8 mouse cellular contexts compared by ENCODE assay signal in the genomic region with DNA sequence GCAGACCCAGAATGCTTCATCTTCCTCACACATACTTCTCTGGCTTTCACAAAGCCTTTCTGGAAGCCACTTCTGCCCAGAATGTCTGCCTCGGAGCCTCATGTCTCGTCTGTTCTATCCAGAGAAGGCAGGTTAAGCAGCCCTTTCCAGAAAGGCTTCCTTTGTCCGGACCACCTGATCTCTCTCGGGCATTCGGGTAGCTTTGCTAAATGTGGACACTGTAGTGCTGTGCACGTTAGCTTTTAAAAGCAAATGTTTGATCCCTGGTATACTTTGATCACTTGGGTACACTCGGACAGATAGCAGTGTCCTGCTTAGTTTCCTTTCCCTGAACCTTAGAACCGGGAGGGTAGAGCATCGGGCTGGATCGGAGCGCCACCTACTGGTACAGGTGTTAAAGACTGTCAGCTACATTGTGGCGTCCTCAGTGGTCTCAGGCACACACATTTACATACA. TPM values are rescaled to one million over a fixed set of nuclear protein-coding genes. Genes with fewer than 3 reads are reported as not detected.
A peak's percentile ranks its signal among the peaks of the same experiment; 100 is the strongest.
DNase-seq lines count a peak whose midpoint lies in the region; ATAC-seq and TF ChIP-seq lines count a peak whose summit lies in the region.

No protein-coding gene starts in this region.

- H3K9me3 ChIP-seq in hindbrain, embryonic 10.5 days, result no peaks in the 10 kb centered on the region
- no peaks in the 10 kb centered on the region for H3K9me3 ChIP-seq in lung, embryonic 16.5 days (ENCODE audit: control insufficient read depth, low read length)

- H3K4me1 ChIP-seq in hindbrain, embryonic 10.5 days (replicated peaks), result peaks cover 11% of the 10 kb centered on the region
- H3K4me1 ChIP-seq in lung, embryonic 16.5 days (replicated peaks; ENCODE audit: control insufficient read depth, insufficient read depth, low read length), result no peaks in the 10 kb centered on the region; the same call in 1 of the 2 replicates
- peaks cover 55% of the 10 kb centered on the region for H3K4me1 ChIP-seq in thymus, adult 2 months (replicated peaks; ENCODE audit: control insufficient read depth, insufficient read depth, low read length)

- peak overlapping the region; percentile 53; the same call in 1 of the 2 replicates for H3K27ac ChIP-seq in hindbrain, embryonic 10.5 days
- no peak overlapping the region for H3K27ac ChIP-seq in lung, embryonic 16.5 days (ENCODE audit: low read length)
- peak overlapping the region; percentile 94 for H3K27ac ChIP-seq in thymus, adult 2 months (ENCODE audit: control insufficient read depth, insufficient read depth, low read length)

- H3K9ac ChIP-seq in lung, embryonic 16.5 days (ENCODE audit: low read length), result peak overlapping the region; percentile 67

- no peak for TF ChIP-seq POLR2A in thymus, adult 2 months (IDR thresholded peaks at IDR 0.05; ENCODE audit: control insufficient read depth, extremely low read depth, insufficient read depth, low read length, poor library complexity)

- peak; percentile 60; the same call in 1 of the 2 replicates for TF ChIP-seq CTCF in thymus, adult 2 months (IDR thresholded peaks at IDR 0.05; ENCODE audit: borderline replicate concordance, control insufficient read depth, extremely low read depth, insufficient read depth, low read length, poor library complexity)

- peak; percentile 82 for DNase-seq in MN1 (ENCODE audit: low spot score)
- DNase-seq in cerebellum, adult 8-10 months, result peak; percentile 78
- peak; percentile 83 for DNase-seq in forelimb bud, embryonic 11.5 days (ENCODE audit: low read depth, low spot score)
- DNase-seq in hindbrain, embryonic 10.5 days (ENCODE audit: low spot score), result peak; percentile 83
- DNase-seq in layer of hippocampus, adult 9-10 months (ENCODE audit: low spot score), result peak; percentile 67
- DNase-seq in ovary, adult 18-20 months (ENCODE audit: low spot score), result peak; percentile 42
- peak; percentile 91 for DNase-seq in thymus, adult 2 months

- ATAC-seq in lung, embryonic 16.5 days (ENCODE audit: low read depth), result peak; percentile 75; the same call in 1 of the 2 replicates

- WGBS in hindbrain, embryonic 10.5 days, result 17% methylated on average over 12 of the region's 12 CpGs
- 10% methylated on average over 12 of the region's 12 CpGs for WGBS in lung, embryonic 16.5 days
- WGBS in thymus, adult 2 months, result 4% methylated on average over 12 of the region's 12 CpGs

- peak overlapping the region; percentile 68 for H3K4me2 ChIP-seq in lung, embryonic 16.5 days (ENCODE audit: low read depth, low read length)

- peak overlapping the region; percentile 40 for H3K4me3 ChIP-seq in hindbrain, embryonic 10.5 days
- H3K4me3 ChIP-seq in lung, embryonic 16.5 days (ENCODE audit: low read length), result peak overlapping the region; percentile 51
- H3K4me3 ChIP-seq in thymus, adult 2 months (ENCODE audit: control insufficient read depth, insufficient read depth, low read length), result peak overlapping the region; percentile 44

- peaks cover 6% of the 10 kb centered on the region; the same call in 1 of the 2 replicates for H3K27me3 ChIP-seq in hindbrain, embryonic 10.5 days (ENCODE audit: insufficient read depth, poor library complexity, severe bottlenecking)
- H3K27me3 ChIP-seq in lung, embryonic 16.5 days (ENCODE audit: control insufficient read depth, insufficient read depth, low read depth, low read length), result no peaks in the 10 kb centered on the region
- no peaks in the 10 kb centered on the region for H3K27me3 ChIP-seq in thymus, adult 2 months (ENCODE audit: control insufficient read depth, insufficient read depth, low read length)

- no peaks in the 10 kb centered on the region for H3K36me3 ChIP-seq in hindbrain, embryonic 10.5 days
- no peaks in the 10 kb centered on the region for H3K36me3 ChIP-seq in lung, embryonic 16.5 days (ENCODE audit: control insufficient read depth, insufficient read depth, low read length)
- no peaks in the 10 kb centered on the region for H3K36me3 ChIP-seq in thymus, adult 2 months (ENCODE audit: control insufficient read depth, insufficient read depth, low read length)

RNA-seq across cellular contexts. Expression of a gene that starts 29.7 kb away (rescaled TPM):
- polyA plus RNA-seq in hindbrain, embryonic 10.5 days (2016; fragmentation: Nextera tagmentation; extraction: Ambion mirVana), result 32.3 and 51.3 TPM in 2 replicates
- polyA plus RNA-seq in lung, embryonic 16.5 days (2015; fragmentation: Nextera tagmentation; extraction: Ambion mirVana), result 24.6 and 31.2 TPM in 2 replicates
- polyA plus RNA-seq in thymus, adult 2 months (2012; rRNA removed), result 7.4 and 8.1 TPM in 2 replicates
